Mouse (Mus musculus): Measurements from ENCODE around the gene A930033H14Rik.

Gene A930033H14Rik

DNA sequence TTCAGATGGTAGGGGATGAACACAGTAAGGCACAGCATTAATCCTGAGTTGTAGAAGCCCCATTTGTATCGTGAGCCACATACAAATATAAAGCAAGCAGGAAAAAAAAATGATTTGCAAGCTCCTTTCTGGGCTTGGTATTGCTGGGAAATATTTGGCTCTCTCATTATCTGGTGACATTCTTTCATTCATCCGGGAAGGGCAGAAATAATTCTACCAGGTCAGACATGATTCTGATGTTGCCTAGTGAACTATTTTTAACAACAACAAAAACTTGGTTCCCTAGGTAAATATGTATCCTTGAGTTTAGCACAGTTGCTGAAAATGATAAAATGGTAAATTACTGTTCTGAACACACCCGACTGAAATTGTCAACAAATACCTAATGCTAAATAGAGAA lies 40.5 kb downstream of the A930033H14Rik start:
- POLR2A ChIA-PET, result no interaction called here
- CTCF ChIA-PET, result no interaction called here

DNA sequence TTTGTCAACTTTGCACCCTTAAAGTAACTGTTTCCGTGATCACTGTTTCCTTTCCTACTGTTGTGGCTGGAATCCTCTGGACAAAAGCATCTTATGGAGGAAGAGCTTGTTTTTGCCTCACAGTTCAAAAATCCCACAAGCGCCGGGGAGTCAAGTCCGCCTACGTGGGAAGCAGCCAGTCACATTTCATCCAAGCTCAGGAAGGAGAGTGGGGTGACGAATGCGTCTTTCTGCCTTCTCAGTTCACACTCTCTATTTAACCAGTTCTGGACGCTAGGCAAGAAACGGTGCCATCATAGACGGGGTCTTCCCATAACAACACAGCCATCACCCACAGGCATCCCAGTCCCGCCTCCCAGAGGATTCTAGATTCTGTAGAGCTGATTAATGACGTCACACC lies 46.4 kb downstream of the A930033H14Rik start:
- ChIA-PET POLR2A (interaction anchor here in 3 of 4 experiments (0.6 to 1.6 kb wide), 3 partner anchors 9 to 210 kb away, joined by 3 to 6 read pairs (median 5); no protein-coding TSS in a partner anchor), CTCF (interaction anchor here (0.6 to 1.3 kb wide), 8 partner anchors 15 to 500 kb away, joined by 3 to 8 read pairs (median 4); no protein-coding TSS in a partner anchor)

DNA sequence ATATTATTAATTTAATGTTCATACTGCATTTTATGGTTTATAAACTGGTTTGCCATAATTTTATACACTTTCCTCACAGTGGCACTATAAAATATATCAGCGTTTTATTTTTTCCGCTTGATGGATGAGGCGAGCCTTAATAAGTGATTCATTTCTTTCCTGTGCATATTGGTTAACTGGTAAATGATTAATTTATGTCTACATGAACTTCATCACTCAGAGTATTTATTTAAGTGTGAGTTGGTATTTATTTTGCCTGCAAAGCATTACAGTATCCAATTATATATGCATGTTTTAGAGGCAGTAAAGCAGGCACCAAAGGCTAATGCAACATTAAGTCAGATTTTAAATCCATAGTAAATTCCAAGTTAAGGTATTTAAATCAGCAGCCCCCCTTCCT lies 47.1 kb downstream of the A930033H14Rik start:
- POLR2A ChIA-PET, result interaction anchor here in 1 of 4 experiments (1.6 kb wide), 1 partner anchor 8 kb away, joined by 6 read pairs; no protein-coding TSS in a partner anchor

DNA sequence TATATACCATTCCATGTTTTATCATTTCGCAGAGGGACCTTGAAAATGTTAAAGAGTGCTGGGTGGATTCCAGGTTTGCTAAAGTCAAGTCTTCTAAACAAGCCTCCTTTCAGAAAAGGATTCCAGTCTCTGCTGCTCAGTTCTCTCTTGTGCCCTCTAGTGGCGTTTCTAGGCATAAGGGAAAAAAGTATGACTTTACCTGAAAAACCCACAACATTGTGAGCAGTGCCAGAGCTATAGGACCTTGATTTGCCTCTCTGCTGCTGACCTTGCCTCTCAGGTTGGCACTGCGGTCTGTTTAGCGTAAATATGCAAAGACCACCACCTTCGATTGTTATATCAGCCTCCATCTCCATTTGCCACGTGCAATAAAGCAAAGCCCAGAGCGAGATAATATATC lies 47.8 kb downstream of the A930033H14Rik start:
- CTCF ChIA-PET, result interaction anchor here in 3 of 4 experiments (0.7 to 1.3 kb wide), 8 partner anchors 15 to 862 kb away, joined by 3 to 7 read pairs (median 4); no protein-coding TSS in a partner anchor

More for the DNA sequence above, 47.1 kb downstream of the A930033H14Rik start:
- CTCF ChIA-PET, result interaction anchor here in 3 of 4 experiments (0.7 to 1.3 kb wide), 8 partner anchors 16 to 863 kb away, joined by 3 to 7 read pairs (median 4); no protein-coding TSS in a partner anchor

DNA sequence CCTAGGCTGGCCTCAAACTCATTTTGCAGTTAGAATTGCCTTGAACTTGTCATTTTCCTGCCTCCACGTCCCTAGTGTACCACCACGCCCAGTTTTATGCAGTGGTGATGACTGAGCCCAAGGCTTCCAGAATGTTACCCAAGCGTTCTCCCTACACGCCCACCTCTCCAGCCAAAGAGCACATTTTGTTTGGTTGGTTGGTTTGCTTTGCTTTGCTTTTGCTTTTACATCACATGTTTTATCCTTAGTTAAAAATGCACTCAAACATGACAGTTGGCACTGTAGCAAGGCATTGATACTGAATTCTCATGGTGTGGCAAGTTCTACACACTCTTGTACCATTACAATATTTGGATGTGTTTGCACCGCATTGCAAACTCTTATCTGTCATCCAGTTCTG lies 49.7 kb downstream of the A930033H14Rik start:
- CTCF ChIA-PET, result no interaction called here

More for the DNA sequence above, 47.8 kb downstream of the A930033H14Rik start:
- POLR2A ChIA-PET, result interaction anchor here in 1 of 4 experiments (0.6 kb wide), 1 partner anchor 10 kb away, joined by 3 read pairs; no protein-coding TSS in a partner anchor

DNA sequence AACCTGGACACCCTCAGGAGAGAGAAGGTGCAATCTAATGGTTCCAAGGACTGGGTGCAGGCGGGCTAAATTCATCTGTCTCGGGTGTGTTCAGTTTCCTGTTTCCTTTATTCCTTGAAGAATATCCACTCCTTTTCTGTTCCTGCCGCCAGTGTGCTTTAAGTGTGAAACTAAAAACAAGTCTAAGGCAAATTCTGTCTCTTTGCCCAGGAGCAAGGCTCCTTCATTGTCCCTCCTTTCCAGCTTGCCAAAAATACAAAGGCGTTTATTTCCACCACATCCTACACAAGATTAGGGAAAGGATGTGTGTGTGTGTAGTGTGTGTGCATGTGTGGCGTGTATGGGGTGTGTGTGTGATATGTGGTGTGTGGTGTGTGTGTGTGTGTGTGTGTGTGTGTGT lies 50.3 kb downstream of the A930033H14Rik start:
- POLR2A ChIA-PET, result interaction anchor here in 1 of 4 experiments (0.7 kb wide), 1 partner anchor 208 kb away, joined by 3 read pairs; no protein-coding TSS in a partner anchor
- CTCF ChIA-PET, result no interaction called here

More for the DNA sequence above, 49.7 kb downstream of the A930033H14Rik start:
- POLR2A ChIA-PET, result interaction anchor here in 1 of 4 experiments (0.7 kb wide), 1 partner anchor 15 kb away, joined by 3 read pairs; no protein-coding TSS in a partner anchor

DNA sequence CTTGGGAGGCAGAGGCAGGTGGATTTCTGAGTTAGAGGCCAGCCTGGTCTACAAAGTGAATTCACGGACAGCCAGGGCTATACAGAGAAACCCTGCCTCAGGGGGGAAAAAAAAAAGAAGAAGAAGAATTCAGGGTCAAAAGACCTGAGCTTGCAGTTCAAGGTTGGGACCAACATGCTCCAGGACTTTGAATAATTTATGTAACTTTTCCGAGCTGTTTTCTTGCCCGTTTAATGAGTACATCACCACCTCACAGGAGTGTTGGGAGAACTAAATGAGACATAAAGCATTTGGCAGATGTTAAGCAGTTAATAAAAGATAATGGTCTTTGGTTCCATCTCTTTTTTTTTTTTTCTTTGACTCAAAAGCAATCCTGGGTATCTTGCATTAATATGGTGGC lies 51.4 kb downstream of the A930033H14Rik start:
- ChIA-PET POLR2A (no interaction called here), CTCF (interaction anchor here in 1 of 4 experiments (0.6 kb wide), 1 partner anchor 15 kb away, joined by 3 read pairs; no protein-coding TSS in a partner anchor)

DNA sequence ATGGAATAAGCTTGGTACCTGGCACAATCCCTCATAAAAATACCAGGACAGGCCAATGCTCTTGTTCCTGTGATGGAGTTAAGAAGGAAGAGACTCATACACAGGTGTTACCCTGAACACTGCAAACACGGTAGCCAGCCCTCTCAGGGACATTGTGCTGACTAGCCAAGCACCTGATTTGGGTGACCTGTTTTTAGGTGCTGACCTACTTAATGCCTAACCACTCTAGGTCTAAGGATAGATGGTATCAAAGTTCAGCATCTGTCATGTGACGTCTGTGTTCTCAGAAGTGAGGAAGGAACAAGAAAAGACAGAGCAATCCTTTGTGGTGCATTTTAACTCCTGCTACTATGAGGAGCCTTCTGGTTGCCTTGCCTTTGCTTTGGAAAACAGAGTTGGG lies 52.0 kb downstream of the A930033H14Rik start:
- CTCF ChIA-PET, result no interaction called here
- POLR2A ChIA-PET, result no interaction called here

All from embryonic stem cell, embryonic (primary cell).